Mouse (Mus musculus) MN1 (cell line): ENCODE results near the gene Siglec1.
"Not testable (repeated sequence)": the region's sequence is repeated elsewhere in the genome, so short reads cannot be mapped to it uniquely, and the experiment has no call there.

Experiments
- DNase-seq: peaks from one replicate; pipeline ENCODE4 v3.0.0-alpha.2; 2016; ENCODE audit warnings: low spot score

The Siglec1 gene

DNA sequence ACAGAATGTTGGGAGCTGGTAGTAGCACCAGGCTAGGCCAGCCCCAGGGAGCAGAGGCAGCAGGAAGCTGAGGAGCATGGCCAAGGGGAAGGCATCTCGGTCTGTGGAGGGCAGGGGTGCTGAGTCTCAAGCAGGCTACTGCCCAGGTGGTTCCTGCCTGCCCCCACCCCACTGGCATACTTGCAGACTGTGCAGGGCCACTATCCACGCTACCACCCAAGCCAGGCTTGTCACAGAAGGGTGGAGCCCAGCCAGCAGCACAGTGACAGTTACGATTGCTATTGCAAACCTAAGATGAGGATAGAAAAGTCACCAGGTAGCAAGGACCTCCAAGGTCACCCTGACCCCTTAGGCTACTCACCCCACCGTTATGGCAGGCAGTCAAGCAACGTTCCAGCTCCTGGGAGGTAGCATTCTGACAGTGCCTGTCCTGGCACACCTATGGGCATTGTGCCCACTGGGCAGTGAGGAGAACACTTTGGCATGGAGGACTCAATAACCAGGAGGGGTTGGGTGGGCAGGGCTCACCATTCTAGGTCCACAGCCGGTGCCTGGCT, 33.6 kb downstream of the Siglec1 start:
- DNase-seq: no peak

DNA sequence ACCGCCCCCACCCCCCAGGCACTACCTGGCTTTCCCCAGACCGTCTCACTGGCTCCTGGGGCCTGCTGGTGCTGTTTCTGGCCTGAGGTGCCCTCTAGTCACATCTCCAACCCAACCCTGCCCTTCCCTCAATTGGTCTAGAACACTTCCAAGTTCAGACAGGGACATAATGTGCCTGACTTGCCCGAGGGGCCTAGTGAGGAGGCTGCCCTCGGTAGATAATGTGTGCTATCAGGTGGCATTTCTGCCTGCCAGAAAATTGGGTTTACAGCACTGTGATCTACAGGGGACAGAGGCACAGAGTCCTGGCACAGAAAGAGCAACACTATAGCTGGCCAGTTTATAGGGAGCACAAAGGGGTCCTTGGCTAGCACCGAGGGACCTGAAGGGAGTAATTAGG, 34.5 kb downstream of the Siglec1 start:
- DNase-seq: no peak

DNA sequence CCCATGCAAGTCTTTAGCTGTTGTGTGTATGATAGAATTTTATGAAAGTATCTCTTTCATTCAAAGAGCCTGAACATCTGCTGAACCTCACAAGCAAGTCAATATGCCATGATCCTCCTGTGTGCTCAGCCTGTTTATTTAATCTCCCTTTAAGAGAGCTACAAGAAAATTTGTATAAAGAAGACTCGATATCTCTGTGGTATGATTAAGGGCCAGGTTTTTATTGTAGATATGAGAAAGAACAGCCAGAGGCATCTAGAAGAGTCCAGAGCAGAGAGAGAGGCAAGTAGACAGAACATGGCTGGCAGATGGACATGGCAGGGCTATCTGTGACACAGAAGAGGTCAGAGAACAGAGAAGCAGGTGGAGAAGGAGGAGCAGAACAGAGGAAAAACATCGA, 40.5 kb downstream of the Siglec1 start:
- no peak for DNase-seq

DNA sequence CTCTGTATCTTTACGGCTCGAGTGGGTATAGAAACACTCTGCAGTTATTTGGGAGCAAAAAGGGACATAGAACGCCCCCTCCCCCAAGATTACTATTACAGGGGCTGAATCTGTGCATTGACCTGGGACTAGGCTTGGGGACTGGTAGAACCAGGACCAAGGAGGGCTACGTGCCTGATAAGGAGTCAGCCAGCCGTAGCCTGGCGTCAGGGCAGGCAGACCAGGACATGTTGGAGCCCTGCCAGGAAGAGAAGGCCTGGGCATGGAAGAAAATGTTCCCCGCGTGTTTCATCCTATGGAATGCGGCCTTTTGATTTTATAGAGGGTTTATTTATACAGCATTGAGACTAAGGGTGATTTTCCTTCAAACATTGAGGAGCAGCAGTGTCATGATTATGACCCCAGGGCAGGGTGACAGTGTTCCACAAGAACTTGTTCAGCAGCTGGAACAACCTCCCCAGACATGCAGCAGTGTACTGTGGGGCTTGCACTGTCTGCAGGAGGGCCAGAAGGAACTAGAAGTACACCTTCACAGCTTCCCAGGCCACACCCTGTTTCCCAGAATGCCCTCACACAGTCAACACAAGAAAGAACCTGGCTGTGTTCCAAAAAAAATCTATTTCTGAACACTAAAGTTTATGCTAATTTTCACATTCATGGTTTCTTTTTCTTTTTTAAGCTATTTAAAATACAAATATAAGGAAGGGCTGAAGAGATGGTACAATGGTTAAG, 41.4 kb downstream of the Siglec1 start:
- peak; percentile 72 for DNase-seq

DNA sequence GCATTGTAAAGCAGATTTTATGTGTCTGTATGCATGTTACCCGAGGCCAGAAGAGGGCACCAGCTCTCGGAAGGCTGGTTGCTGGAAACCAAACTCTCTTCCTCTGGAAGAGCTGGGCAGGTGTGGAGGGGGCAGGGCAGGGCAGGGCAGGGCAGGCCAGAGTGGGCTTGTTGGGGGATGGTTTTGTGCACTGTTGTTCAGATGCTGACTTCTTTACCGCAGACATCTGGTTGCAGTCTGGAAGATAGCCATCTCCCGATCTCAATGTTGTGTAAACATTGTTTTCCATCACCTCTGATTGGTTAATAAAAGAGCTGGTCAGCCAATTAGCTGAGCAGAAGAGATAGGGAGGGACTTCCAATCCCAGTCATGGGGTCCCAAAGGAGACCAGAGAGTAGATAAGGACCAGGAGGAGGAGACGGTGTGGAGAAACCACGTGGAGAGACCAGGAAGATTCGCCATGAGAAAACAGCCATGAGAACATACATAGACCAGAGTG, 42.2 kb downstream of the Siglec1 start:
- peak; percentile 86 for DNase-seq

DNA sequence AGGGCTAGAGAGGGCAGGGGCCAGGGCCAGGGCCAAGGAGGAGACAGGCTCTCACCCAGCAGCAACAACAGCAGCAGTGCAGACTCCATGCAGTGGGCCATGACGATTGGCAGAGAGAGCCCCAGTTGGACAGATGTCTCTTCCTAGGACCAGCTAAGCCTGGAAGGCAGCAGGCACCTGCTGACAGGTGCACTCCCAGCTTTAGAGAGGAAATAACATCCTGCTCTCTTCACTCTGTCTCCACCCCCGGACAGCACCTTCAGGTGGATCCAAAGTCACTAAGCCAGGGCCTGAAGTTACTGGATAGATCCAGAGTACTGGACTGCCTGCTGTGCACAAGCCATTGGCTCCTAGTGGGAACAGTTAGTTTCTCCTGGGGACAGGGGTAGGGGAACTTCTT, 43.6 kb downstream of the Siglec1 start, which contains the start of gene Gfra4:
Gene Gfra4 (minus strand): TSS at position 101 of the 400 bp plus-strand sequence.
- DNase-seq: no peak

DNA sequence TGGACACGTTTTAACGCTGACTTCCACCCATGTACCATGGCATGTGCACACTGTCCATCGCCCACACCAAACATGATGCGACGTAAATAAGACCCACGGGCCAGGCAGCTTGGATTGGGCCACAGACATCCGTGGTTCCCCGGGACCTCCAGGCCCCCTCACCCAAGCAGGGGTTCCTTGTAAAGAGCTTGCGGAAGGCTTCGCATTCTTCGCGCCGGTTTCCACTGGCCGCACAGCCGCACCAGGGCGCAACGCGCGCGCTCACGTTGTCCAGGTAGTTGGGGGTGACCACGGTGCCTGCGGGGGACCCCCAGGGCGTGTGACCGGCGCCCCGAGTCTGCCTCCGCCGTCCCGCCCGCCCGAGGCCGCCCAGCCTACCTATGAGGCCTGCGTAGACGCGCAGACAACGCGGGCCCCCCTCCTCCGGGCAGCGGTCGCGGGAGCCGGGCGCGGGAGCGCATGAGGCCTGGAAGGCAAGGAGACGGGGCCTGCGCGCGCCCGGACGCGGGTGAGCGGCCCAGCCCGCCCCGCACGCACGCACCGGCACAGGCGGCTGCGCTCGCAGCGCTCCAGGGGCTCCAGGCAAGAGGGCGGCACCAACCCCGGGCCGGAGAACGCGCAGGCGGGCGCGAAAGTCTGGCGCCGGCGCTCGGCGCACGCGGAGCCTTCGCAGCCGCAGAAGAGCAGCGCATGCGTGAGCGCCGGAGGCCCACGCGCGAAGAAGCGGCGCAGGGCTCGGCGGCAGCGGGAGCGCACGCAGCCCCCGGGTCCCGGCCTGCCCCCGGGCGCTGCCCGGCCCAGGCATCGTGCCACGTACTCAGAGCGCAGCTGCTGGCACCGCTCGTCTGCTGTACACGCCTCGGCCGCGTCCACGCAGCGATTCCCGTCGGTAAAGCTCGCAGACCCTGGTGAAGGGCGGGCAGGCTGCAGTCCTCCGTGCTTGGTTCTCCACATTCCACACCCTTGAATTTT, 45.4 kb downstream of the Siglec1 start:
- no peak for DNase-seq

DNA sequence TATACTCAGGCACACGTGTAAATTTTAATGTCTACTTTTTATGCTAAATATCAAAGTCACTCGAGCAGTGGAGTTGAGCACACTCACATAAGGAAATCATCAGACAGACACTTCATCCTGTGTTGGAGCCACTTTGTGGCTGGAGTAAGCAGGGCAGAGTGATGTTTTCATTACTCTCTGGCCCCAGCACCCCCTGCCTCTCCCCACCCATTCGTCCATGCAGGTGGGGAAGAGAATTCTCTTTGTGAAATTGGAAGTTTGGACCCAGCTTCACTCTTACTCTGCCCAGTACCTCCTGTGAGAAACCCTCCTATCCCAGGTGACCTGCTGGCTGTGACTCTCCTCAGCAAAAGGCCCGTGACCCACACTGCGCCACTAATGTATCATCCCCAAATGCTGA, 47.9 kb downstream of the Siglec1 start:
- DNase-seq: no peak

DNA sequence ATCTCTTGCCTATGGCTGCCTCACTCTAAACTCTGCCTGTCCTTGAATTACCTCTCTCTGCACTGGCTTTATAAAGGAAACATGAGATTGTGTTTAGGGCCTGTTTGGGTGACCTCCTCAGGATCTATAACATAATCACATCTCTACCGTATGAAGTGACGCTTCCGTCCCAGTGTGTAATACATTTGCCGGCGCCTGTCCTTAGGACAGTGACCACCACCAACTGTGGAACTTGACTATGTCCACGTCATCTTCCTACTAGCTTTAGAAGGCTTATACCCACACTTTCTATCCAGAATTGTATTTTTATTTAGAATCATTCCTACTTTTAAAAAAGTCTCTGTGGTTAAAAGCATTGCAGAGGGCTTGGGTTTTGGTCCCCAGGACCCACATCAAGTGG, 48.4 kb downstream of the Siglec1 start:
- no peak for DNase-seq

DNA sequence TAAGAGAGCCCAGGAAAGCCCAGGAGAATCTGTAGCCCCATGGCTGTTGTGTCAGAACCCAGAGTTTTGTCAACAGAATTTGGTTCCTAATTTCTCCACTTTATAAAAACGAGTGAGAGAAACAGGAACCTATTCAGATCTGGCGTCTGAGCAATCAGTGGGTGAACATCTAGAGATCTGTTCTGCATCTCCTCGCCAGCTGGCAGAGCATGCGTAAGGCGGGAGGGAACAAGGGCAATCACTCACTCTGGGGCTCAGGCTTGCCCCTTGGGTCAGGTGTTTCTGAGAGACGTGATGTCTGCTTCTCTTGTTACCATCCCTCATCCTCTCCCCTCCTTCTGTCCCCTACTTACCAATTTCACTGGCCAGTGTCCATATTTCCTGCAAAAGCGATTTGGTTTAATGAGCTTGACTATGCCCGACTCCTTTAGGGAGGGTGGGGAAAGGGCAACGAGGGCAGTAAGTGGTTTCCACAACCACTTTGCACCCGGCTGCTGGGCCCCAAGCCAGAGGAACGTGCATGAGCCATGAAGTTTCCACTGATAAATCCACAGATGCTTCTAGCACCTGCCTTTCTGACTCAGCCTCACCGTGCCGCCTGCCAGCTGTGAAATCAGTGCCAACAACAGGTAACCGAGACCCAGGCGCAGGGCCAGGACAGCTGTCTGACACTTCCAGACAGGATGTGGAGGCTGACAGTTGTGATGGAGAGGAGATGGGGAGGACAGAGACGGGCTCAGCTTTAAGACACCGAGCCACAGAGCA, 49.2 kb downstream of the Siglec1 start:
- DNase-seq: peak; percentile 64

DNA sequence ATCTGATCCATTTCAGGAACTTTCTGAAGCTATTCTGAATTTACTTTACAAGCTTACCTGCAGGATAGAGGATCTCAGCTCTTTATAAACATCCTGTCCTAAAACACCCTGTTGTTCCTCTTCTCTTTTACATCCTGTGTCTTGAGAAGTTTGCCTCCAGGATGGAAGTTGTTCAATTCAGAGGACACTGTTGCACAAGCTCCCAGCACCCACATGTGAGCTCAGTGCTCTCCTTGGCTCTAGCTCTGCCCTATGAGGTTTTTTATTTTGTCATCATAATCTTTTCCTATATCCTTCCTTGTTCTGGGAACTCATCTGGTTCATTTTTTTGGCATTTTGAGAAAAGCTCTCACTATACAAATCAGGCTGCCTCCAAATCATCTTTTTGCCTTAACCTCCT, 49.8 kb downstream of the Siglec1 start:
- no peak for DNase-seq

DNA sequence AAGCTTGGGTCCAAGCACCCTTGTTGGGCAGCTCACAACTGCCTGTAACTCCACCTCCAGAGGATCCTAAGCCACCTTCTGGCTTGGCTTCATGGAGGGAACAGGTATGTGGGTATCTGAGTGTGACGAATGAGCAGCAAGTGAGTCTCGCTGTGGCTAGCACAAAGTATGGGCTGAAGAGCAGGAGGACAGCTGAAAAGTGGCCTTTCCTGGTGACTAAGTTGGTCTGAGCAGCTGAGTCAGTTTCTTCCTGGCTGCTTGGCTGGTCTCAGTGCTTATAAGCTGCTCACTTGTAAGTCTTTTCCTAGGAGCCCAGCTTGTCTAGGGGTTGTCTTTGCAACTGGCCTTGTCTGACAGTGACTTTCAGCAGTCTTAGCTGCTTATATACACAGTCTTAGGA, 50.2 kb downstream of the Siglec1 start:
- no peak for DNase-seq

DNA sequence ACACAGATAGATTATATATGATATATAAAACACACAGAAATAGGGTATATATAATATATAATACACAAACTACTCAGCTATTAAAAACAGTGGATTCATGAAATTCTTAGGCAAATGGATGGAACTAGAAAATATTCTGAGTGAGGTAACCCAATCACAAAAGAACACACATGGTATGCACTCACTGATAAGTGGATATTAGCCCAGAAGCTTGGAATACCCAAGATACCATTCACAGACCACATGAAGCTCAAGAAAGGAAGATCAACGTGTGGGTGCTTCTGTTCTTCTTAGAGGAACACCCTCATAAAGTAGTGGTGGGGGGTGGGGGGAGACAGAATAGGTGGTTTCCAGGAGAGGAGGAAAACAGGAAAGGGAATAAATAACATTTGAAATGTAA, 55.2 kb downstream of the Siglec1 start:
- DNase-seq: not testable (repeated sequence)

DNA sequence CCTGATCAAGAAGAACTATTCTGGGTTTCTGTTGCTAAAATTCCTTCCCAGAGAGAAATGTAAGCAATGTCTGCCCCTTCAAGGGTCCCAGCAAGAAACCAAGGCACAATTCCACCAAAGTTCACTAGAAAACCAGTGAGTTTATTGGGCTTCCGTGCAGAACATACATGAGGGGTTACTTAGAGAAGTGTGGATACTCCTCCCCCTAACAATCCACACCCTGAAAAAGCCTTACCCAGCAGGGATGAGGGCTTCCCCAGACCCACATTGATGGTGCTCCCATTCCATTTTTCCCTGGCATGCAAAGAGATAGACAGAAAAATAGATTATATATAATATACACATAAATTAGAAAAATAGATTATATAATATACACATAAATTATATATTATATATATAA, 55.6 kb downstream of the Siglec1 start:
- DNase-seq: no peak

DNA sequence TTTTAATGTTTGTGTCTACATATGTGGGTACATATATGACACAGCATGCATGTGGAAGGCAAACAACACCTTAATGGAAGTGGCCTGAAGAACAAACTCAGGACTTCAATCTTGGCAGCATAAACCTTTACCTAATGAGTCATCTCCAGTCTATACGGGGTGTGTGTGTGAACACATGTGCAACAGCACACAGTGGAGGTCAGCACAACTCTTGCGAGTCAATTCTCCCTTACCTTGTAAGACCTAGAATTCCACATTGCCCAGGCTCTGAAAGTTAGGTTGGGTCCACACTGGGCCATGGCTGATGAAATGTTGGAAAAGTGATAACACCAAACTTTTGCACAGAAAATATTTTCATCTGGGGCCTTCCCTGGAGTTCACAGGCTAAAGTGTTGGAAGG, 56.0 kb downstream of the Siglec1 start:
- DNase-seq: no peak

DNA sequence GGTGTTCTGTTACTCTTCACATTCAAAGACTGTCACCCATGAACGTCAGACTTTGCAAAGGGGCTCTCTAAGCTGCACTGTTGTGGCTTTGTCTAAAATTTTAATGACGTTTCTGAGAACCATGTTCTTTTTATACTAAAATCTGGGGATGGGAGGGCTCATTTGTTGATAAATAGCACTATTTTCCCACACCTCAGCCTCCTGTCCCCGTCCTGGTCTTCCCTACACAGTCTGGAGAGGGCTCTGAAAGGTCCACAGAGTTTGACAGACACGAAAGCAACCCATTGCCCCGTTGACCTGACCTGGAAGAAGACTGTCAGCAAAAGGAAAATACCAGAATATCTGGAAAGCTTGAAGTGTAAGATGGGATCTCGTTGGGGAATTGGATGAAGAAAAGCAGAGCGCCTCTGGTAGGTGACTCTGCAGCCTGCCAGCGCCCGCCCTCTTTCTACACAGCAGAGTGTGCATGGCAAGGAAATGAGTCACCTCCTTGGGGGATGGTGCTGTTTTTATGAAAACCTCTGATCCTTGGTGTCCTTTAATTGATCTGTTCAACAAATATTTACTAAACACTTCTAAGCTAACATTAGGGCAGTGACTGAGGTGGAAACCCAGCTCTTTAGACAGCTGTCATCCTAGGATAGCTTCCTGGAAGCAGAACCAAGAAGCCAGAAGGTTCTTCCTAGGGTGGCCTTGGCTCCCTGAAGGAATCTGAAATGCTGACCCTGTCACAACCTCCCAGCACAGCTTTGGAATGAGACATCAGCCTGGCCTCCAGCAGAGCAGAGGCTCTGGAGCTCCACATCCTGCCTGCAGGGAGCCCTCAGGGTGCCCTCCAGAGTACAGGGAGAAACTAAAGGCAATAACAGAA, 57.3 kb downstream of the Siglec1 start:
- peak; percentile 81 for DNase-seq

DNA sequence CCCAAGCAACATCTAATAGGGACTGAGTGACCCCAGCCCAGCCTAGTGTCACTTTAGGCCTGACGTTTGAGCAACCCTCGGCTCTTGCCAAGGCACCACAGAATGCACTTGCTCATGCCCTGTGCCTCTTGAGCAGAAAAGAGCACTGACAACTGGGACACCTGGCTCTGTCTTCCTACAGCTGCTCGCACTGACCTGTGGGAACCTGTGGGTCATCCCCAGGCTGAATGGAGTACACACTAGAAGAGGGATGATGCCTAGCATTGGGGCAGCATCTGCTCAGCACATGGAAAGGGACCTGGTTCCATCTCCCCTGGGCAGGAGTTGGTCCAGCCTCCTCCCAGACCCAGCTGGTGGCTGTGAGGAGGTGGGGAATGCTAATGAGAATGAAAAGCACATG, 59.6 kb downstream of the Siglec1 start:
- DNase-seq: no peak

DNA sequence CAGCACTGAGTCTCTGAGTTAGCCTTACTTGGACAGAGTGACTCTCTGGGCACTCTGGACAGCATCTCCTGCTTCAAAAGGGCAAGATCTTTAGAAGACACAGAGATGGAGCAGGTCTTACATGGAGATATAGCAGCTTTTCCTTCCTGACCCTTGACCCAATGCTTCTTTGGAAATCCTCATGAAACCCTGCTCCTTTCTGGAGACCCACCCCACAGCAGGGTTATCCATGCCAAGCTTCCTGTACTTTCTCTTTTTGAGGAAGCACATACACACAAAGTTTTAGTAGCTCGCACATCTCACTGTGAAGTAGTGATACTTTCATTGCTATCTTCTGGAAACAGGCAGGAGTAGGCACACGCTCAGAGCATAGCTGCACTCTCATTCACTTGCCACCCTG, 61.3 kb downstream of the Siglec1 start:
- no peak for DNase-seq
